Mouse (Mus musculus) heart, adult 2 months (tissue): Measurements from ENCODE around the gene Tubgcp5.
A peak's percentile ranks its signal among the peaks of the same experiment; 100 is the strongest.

Source experiments
- CTCF ChIP-seq: fragments of 200-600 bp; IDR thresholded peaks from 2 replicates; pipeline ENCODE4 v1.8.1; 2022; ENCODE audit warnings: antibody characterized with exemption, mild to moderate bottlenecking, moderate library complexity
- POLR2A ChIP-seq: fragments of 200-500 bp; IDR thresholded peaks from 2 replicates; pipeline ENCODE4 v1.6.1; 2011; ENCODE audit warnings: mild to moderate bottlenecking, low read depth, low read length, control low read depth; ENCODE audit not compliant: insufficient read depth

- TF ChIP-seq POLR2A (0 out of 2 replicates have a peak, but pooled peaks have one; percentile 29), CTCF (no peak)
Observed at GRCm38 (mm10) chr7:55784580-55784979, 9.4 kb upstream of the Tubgcp5 start.
